Mouse (Mus musculus) heart, embryonic 10.5 days (tissue): Measurements from ENCODE around the gene Zkscan3. TPM values are rescaled to one million over a fixed set of nuclear protein-coding genes. Genes with fewer than 3 reads are reported as not detected.
A peak's percentile ranks its signal among the peaks of the same experiment; 100 is the strongest.
"Not testable (repeated sequence)": the region's sequence is repeated elsewhere in the genome, so short reads cannot be mapped to it uniquely, and the experiment has no call there.

Source experiments
- DNase-seq: peaks from one replicate; pipeline ENCODE4 v3.0.0-alpha.2; 2017; ENCODE audit warnings: low spot score
- H3K27ac ChIP-seq: fragments of 300-500 bp; sonication (generic); 2 replicates; pipeline ENCODE4 v1.5.1; 2016; ENCODE audit warnings: mild to moderate bottlenecking
- H3K27me3 ChIP-seq: fragments of 300-500 bp; sonication (generic); 2 replicates; pipeline ENCODE4 v1.6.1; 2016; ENCODE audit warnings: mild to moderate bottlenecking; ENCODE audit not compliant: poor library complexity, insufficient read depth, severe bottlenecking
- H3K36me3 ChIP-seq: fragments of 300-500 bp; sonication (generic); 2 replicates; pipeline ENCODE4 v1.6.1; 2016; ENCODE audit warnings: mild to moderate bottlenecking, moderate library complexity
- H3K4me1 ChIP-seq: fragments of 300-500 bp; sonication (generic); 2 replicates; pipeline ENCODE4 v1.6.1; 2016; ENCODE audit warnings: mild to moderate bottlenecking
- H3K4me3 ChIP-seq: fragments of 300-500 bp; sonication (generic); 2 replicates; pipeline ENCODE4 v1.5.1; 2016; ENCODE audit warnings: mild to moderate bottlenecking, moderate library complexity
- H3K9me3 ChIP-seq: fragments of 300-500 bp; sonication (generic); 2 replicates; pipeline ENCODE4 v1.6.1; 2016; ENCODE audit warnings: mild to moderate bottlenecking, moderate library complexity
- WGBS: fragments of 180-500 bp; shearing (Covaris S2); methylation state at CpG from one replicate; pipeline ENCODE4 v1.1.7; 2016; 5-methylcytosine and 5-hydroxymethylcytosine counted together
- polyA plus RNA-seq: library from polyadenylated mRNA; unstranded; fragments of >200 nt; fragmentation: Nextera tagmentation; extraction: Ambion mirVana; gene quantifications from 2 replicates; pipeline ENCODE4 v1.2.1, GENCODE M21; 2016

Gene Zkscan3
- polyA plus RNA-seq, 1 experiment from 2014 or later: 78.6 TPM

GRCm38 (mm10) chr13:21414231-21415212, 12.0 kb upstream of the Zkscan3 start:
- Histone ChIP-seq H3K27ac (peak overlapping the region; percentile 75), H3K36me3 (no peaks in the 10 kb centered on the region), H3K4me1 (peaks cover 18% of the 10 kb centered on the region), H3K9me3 (no peaks in the 10 kb centered on the region), H3K27me3 (no peaks in the 10 kb centered on the region), H3K4me3 (no peak overlapping the region)
- WGBS: 56% methylated on average over 14 of the region's 15 CpGs
- no peak for DNase-seq

GRCm38 (mm10) chr13:21408805-21409459, 6.4 kb upstream of the Zkscan3 start:
- no peaks in the 10 kb centered on the region for H3K9me3 ChIP-seq
- H3K27me3 ChIP-seq: no peaks in the 10 kb centered on the region
- no peak for DNase-seq
- H3K36me3 ChIP-seq: no peaks in the 10 kb centered on the region
- H3K4me3 ChIP-seq: peak overlapping the region; percentile 65
- 53% methylated on average over 11 of the region's 11 CpGs for WGBS
- peaks cover under 1% of the 10 kb centered on the region; the same call in 1 of the 2 replicates for H3K4me1 ChIP-seq
- H3K27ac ChIP-seq: peak overlapping the region; percentile 91

- Histone ChIP-seq H3K4me3 (peak overlapping the region; percentile 65), H3K4me1 (no peaks in the 10 kb centered on the region; the same call in 1 of the 2 replicates), H3K27ac (peak overlapping the region; percentile 91), H3K36me3 (no peaks in the 10 kb centered on the region), H3K27me3 (no peaks in the 10 kb centered on the region), H3K9me3 (no peaks in the 10 kb centered on the region)
- peak; percentile 95 for DNase-seq
- WGBS: 3% methylated on average over 27 of the region's 27 CpGs
These were observed 5.6 kb upstream of the Zkscan3 start for GRCm38 (mm10) chr13:21407969-21408804.

- no peaks in the 10 kb centered on the region for H3K27me3 ChIP-seq
- no peak for DNase-seq
- no peaks in the 10 kb centered on the region for H3K9me3 ChIP-seq
- H3K36me3 ChIP-seq: no peaks in the 10 kb centered on the region
- peak overlapping the region; percentile 65 for H3K4me3 ChIP-seq
- H3K27ac ChIP-seq: peak overlapping the region; percentile 91; the same call in 1 of the 2 replicates
- 74% methylated on average over 11 of the region's 11 CpGs for WGBS
- no peaks in the 10 kb centered on the region; the same call in 1 of the 2 replicates for H3K4me1 ChIP-seq
These were observed 4.8 kb upstream of the Zkscan3 start for GRCm38 (mm10) chr13:21407341-21407740.

- 2% methylated on average over 2 of the region's 2 CpGs for WGBS
These were observed 293 bp upstream of the Zkscan3 start for GRCm38 (mm10) chr13:21402848-21403247.

GRCm38 (mm10) chr13:21401636-21402286, 794 bp downstream of the Zkscan3 start:
- Histone ChIP-seq H3K36me3 (peaks cover 25% of the 10 kb centered on the region; the same call in 1 of the 2 replicates), H3K27ac (peak overlapping the region; percentile 97), H3K9me3 (no peaks in the 10 kb centered on the region), H3K4me1 (peaks cover 9% of the 10 kb centered on the region), H3K4me3 (peak overlapping the region; percentile 85), H3K27me3 (no peaks in the 10 kb centered on the region)
- WGBS: 6% methylated on average over 12 of the region's 12 CpGs
- DNase-seq: no peak

More at GRCm38 (mm10) chr13:21402848-21403247, 293 bp upstream of the Zkscan3 start:
- Histone ChIP-seq H3K4me1 (peaks cover 9% of the 10 kb centered on the region), H3K36me3 (peaks cover 17% of the 10 kb centered on the region; the same call in 1 of the 2 replicates), H3K27ac (peak overlapping the region; percentile 97), H3K4me3 (peak overlapping the region; percentile 85), H3K9me3 (no peaks in the 10 kb centered on the region), H3K27me3 (no peaks in the 10 kb centered on the region)
- DNase-seq: no peak

- H3K27ac ChIP-seq: peak overlapping the region; percentile 97; the same call in 1 of the 2 replicates
- H3K4me1 ChIP-seq: peaks cover 9% of the 10 kb centered on the region
- no peaks in the 10 kb centered on the region for H3K9me3 ChIP-seq
- peaks cover 31% of the 10 kb centered on the region for H3K36me3 ChIP-seq
- peak overlapping the region; percentile 85 for H3K4me3 ChIP-seq
- no peaks in the 10 kb centered on the region for H3K27me3 ChIP-seq
- no peak for DNase-seq
- 72% methylated on average over 3 of the region's 3 CpGs for WGBS
These were observed 1.4 kb downstream of the Zkscan3 start for GRCm38 (mm10) chr13:21401166-21401565.

- H3K9me3 ChIP-seq: no peaks in the 10 kb centered on the region
- H3K27ac ChIP-seq: no peak overlapping the region
- H3K27me3 ChIP-seq: no peaks in the 10 kb centered on the region
- no peak for DNase-seq
- peaks cover 67% of the 10 kb centered on the region for H3K36me3 ChIP-seq
- WGBS: 89% methylated on average over 2 of the region's 2 CpGs
- no peak overlapping the region for H3K4me3 ChIP-seq
- H3K4me1 ChIP-seq: peaks cover 9% of the 10 kb centered on the region
These were observed 5.1 kb downstream of the Zkscan3 start for GRCm38 (mm10) chr13:21397486-21397885.

- DNase-seq, H3K27me3 ChIP-seq, H3K4me1 ChIP-seq, H3K27ac ChIP-seq, H3K9me3 ChIP-seq, H3K4me3 ChIP-seq: not testable (repeated sequence)
- 86% methylated on average over 18 of the region's 18 CpGs for WGBS
- H3K36me3 ChIP-seq: peaks cover 82% of the 10 kb centered on the region
These were observed 6.5 kb downstream of the Zkscan3 start for GRCm38 (mm10) chr13:21396048-21396447.

GRCm38 (mm10) chr13:21395623-21396022, 6.9 kb downstream of the Zkscan3 start:
- Histone ChIP-seq H3K4me1 (no peaks in the 10 kb centered on the region), H3K27ac (no peak overlapping the region), H3K9me3 (no peaks in the 10 kb centered on the region), H3K36me3 (peaks cover 86% of the 10 kb centered on the region), H3K4me3 (no peak overlapping the region), H3K27me3 (no peaks in the 10 kb centered on the region)
- no peak for DNase-seq
- WGBS: 95% methylated on average over 6 of the region's 6 CpGs

- Histone ChIP-seq H3K36me3 (peaks cover 88% of the 10 kb centered on the region), H3K4me3 (no peak overlapping the region), H3K27me3 (no peaks in the 10 kb centered on the region), H3K27ac (no peak overlapping the region), H3K9me3 (no peaks in the 10 kb centered on the region), H3K4me1 (no peaks in the 10 kb centered on the region)
- no peak for DNase-seq
- 91% methylated on average over 1 of the region's 1 CpGs for WGBS
These were observed 7.3 kb downstream of the Zkscan3 start for GRCm38 (mm10) chr13:21395211-21395610.

GRCm38 (mm10) chr13:21377773-21378172, 24.8 kb downstream of the Zkscan3 start:
- no peak for DNase-seq
- no peaks in the 10 kb centered on the region for H3K36me3 ChIP-seq
- H3K27me3 ChIP-seq: no peaks in the 10 kb centered on the region
- peaks cover 10% of the 10 kb centered on the region for H3K4me1 ChIP-seq
- no peaks in the 10 kb centered on the region for H3K9me3 ChIP-seq
- WGBS: 80% methylated on average over 2 of the region's 2 CpGs
- no peak overlapping the region for H3K4me3 ChIP-seq
- H3K27ac ChIP-seq: no peak overlapping the region
